Mouse (Mus musculus) erythroblast, adult 5-6 weeks (primary cell): ENCODE data around the gene Coq3. TPM values are rescaled to one million over a fixed set of nuclear protein-coding genes. Genes with fewer than 3 reads are reported as not detected.

Source experiments
- total RNA-seq, 2 experiments: library from RNA; stranded (forward) in 1 of 2; stranded (reverse) in 1 of 2; fragments of 150-400 nt in 1 of 2; fragments of 200-764, 138-1000 nt in 1 of 2; gene quantifications; 2 replicates each; pipeline versions ENCODE4 v1.2.3 to v1.2.4; 2015 to 2017; ENCODE audit warnings: low replicate concordance in 2 of 2

The Coq3 gene
- total RNA-seq, 2 experiments from 2014 or later, result 2.1 to 2.6 TPM

Other genes starting within 250 kb of the Coq3 start
- not detected in 2 replicates for gene Prdm13, start 193.7 kb upstream of the Coq3 start, total RNA-seq (2015; ENCODE audit: low replicate concordance)
- not detected in 2 replicates for gene Prdm13, start 193.7 kb upstream of the Coq3 start, total RNA-seq (2017; ENCODE audit: low replicate concordance)
- gene Ccnc, start 152.0 kb upstream of the Coq3 start, total RNA-seq (2015; ENCODE audit: low replicate concordance), result 17.5 and 28.0 TPM in 2 replicates
- 19.7 and 23.0 TPM in 2 replicates for gene Ccnc, start 152.0 kb upstream of the Coq3 start, total RNA-seq (2017; ENCODE audit: low replicate concordance)
- 26.3 and 28.1 TPM in 2 replicates for gene Usp45, start 112.5 kb upstream of the Coq3 start, total RNA-seq (2015; ENCODE audit: low replicate concordance)
- 22.7 and 27.5 TPM in 2 replicates for gene Usp45, start 112.5 kb upstream of the Coq3 start, total RNA-seq (2017; ENCODE audit: low replicate concordance)
- gene Tstd3, start 112.5 kb upstream of the Coq3 start, total RNA-seq (2015; ENCODE audit: low replicate concordance), result 7.3 and 12.9 TPM in 2 replicates
- 4.9 and 7.5 TPM in 2 replicates for gene Tstd3, start 112.5 kb upstream of the Coq3 start, total RNA-seq (2017; ENCODE audit: low replicate concordance)
- gene Pnisr, start 32.1 kb upstream of the Coq3 start, total RNA-seq (2015; ENCODE audit: low replicate concordance), result 228 and 240 TPM in 2 replicates
- 168 and 259 TPM in 2 replicates for gene Pnisr, start 32.1 kb upstream of the Coq3 start, total RNA-seq (2017; ENCODE audit: low replicate concordance)
- gene Faxc, start 51.7 kb downstream of the Coq3 start, total RNA-seq (2015; ENCODE audit: low replicate concordance), result not detected in 2 replicates
- 0.28 TPM in 1 of 2 replicates, not detected in the other for gene Faxc, start 51.7 kb downstream of the Coq3 start, total RNA-seq (2017; ENCODE audit: low replicate concordance)